19 mouse cellular contexts compared by ENCODE assay signal in genomic region chr1:88104667-88105430, GRCm38 (mm10). TPM values are rescaled to one million over a fixed set of nuclear protein-coding genes. Genes with fewer than 3 reads are reported as not detected.
"Had no signal": no experiment of that assay in that cellular context is flagged by ENCODE, and none has a peak within 500 bp of the region (broad histone marks: within the 10 kb centered on the region; RNA-seq: fewer than 3 reads in every experiment).

No protein-coding gene starts in this region.

- H3K4me3 ChIP-seq: layer of hippocampus, adult 2 months; limb, embryonic 12.5 days; liver, embryonic 13.5 days; lung, embryonic 15.5 days; midbrain, embryonic 10.5 days; myocyte; neural tube, embryonic 15.5 days had no signal

- DNase-seq: liver, embryonic 13.5 days; lung, postnatal 36 days; midbrain, embryonic 14.5 days; right cerebral cortex, adult 18-20 months; right cerebral cortex, postnatal 25 days; thymus, adult 18-20 months; thymus, postnatal 14 days had no signal

- H3K4me2 ChIP-seq: limb, embryonic 12.5 days; liver, embryonic 13.5 days; lung, embryonic 15.5 days; neural tube, embryonic 15.5 days had no signal

- H3K27me3 ChIP-seq: limb, embryonic 12.5 days; liver, embryonic 13.5 days; lung, embryonic 15.5 days; neural tube, embryonic 15.5 days had no signal

- H3K36me3 ChIP-seq: limb, embryonic 12.5 days; liver, embryonic 13.5 days; lung, embryonic 15.5 days; midbrain, embryonic 10.5 days; neural tube, embryonic 15.5 days had no signal

- H3K9me3 ChIP-seq: limb, embryonic 12.5 days; liver, embryonic 13.5 days; lung, embryonic 15.5 days; midbrain, embryonic 10.5 days; neural tube, embryonic 15.5 days had no signal

- H3K27ac ChIP-seq: layer of hippocampus, adult 2 months; limb, embryonic 12.5 days; liver, embryonic 13.5 days; lung, embryonic 15.5 days; midbrain, embryonic 10.5 days; neural tube, embryonic 15.5 days had no signal

- H3K4me1 ChIP-seq: limb, embryonic 12.5 days; lung, embryonic 15.5 days; midbrain, embryonic 10.5 days; neural tube, embryonic 15.5 days had no signal

- H3K9ac ChIP-seq: limb, embryonic 12.5 days; liver, embryonic 13.5 days; lung, embryonic 15.5 days; neural tube, embryonic 15.5 days had no signal

RNA-seq across cellular contexts. Expression of gene Ugt1a6b, which starts 1.8 kb away (rescaled TPM):
- polyA plus RNA-seq: kidney, embryonic 14.5 days; limb, embryonic 12.5 days; midbrain, embryonic 10.5 days; neural tube, embryonic 11.5 days; neural tube, embryonic 15.5 days had no signal

RNA-seq across cellular contexts. Expression of gene Ugt1a8, which starts 17.2 kb away (rescaled TPM):
- total RNA-seq: layer of hippocampus, adult 2 months; layer of hippocampus, postnatal 10 days; left cerebral cortex, postnatal 36 days; megakaryocyte, adult 5-6 weeks had no signal
- polyA plus RNA-seq: kidney, embryonic 14.5 days; limb, embryonic 12.5 days; liver, embryonic 13.5 days; lung, embryonic 15.5 days; midbrain, embryonic 10.5 days; midbrain, embryonic 14.5 days; myocyte; neural tube, embryonic 11.5 days; neural tube, embryonic 15.5 days; small intestine, adult 2 months had no signal

RNA-seq across cellular contexts. Expression of gene Ugt1a6a, which starts 29.8 kb away (rescaled TPM):
- polyA plus RNA-seq: midbrain, embryonic 10.5 days; neural tube, embryonic 11.5 days had no signal

RNA-seq across cellular contexts. Expression of gene Ugt1a9, which starts 34.2 kb away (rescaled TPM):
- total RNA-seq: layer of hippocampus, adult 2 months; layer of hippocampus, postnatal 10 days; left cerebral cortex, postnatal 36 days; megakaryocyte, adult 5-6 weeks had no signal
- polyA plus RNA-seq: limb, embryonic 12.5 days; lung, embryonic 15.5 days; midbrain, embryonic 10.5 days; midbrain, embryonic 14.5 days; myocyte; neural tube, embryonic 11.5 days had no signal
